Mouse (Mus musculus) heart, postnatal 0 days (tissue): ENCODE measurements at regions not wholly inside any gene's neighbourhood (a gene's known extent, or its start where the extent isn't known, plus 50 kb on each side); places are given as distances from the start of the nearest gene placed in this dataset.

Source experiments
- CTCF ChIP-seq: IDR thresholded peaks from 2 replicates; pipeline ENCODE4 v1.5.1; 2016; ENCODE audit warnings: antibody characterized with exemption, control low read depth, low read depth
- EP300 ChIP-seq: IDR thresholded peaks from 2 replicates; pipeline ENCODE4 v1.6.1; 2016; ENCODE audit warnings: antibody characterized with exemption, low read depth

DNA sequence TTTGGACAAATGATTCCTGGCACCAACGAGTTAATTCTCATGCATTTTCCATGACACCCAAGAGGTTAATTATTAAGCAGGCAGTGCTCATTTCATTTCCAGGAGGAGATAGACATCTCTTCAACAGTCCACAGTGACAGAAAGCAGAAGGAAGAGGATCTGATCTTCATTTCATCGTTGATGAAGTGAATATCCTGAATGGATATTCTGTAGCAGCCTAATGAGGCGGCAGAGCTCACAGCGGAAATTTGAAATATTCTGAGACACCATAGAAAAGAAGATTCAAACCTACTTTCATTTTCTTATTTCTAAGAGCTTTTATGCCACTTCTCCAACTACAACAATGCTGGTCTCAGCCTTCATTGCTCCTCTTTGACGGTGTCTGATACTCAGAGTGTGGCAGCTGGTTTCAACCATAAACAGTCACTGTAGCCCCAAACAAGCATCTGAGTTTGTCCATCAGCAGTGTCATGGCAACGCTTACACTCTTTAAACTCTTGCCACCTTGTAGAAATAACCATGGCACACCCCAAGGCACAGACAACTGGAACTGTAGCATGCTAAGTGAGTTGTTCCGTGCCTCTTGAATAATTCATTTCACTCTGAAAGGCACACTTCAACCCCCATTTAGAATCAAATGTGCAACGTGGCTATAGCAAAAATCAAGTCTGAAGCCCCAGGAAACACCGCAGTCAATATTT lies 331.3 kb downstream of the Rps29 start:
- TF ChIP-seq CTCF (no peak), EP300 (no peak)
